Mouse (Mus musculus): ENCODE results near the gene Dst. TPM values are rescaled to one million over a fixed set of nuclear protein-coding genes. Genes with fewer than 3 reads are reported as not detected.

Gene Dst
- polyA plus RNA-seq, 1 experiment = 197 TPM

DNA sequence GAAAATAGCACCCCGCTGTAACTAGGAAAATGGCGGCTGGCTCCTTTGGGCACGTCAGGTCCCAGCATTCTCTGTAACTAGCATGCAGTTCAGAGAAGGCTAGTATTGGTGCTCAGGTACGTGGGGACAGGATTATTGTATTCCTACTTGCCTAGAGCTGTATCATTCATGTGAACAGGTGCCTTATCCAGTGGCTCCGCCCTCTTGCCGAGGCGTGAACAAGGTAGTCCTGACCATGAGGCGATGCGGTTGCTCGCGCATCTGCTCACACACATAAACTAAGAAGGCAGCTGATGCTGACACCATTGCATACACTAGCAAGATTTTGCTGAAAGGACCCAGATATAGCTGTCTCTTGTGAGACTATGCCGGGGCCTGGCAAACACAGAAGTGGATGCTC, 401.4 kb downstream of the Dst start:
- Histone ChIP-seq H3K27ac (ENCODE audit: insufficient read depth, low read depth, low read length) (no peak overlapping the region), H3K4me1 (ENCODE audit: control insufficient read depth, insufficient read depth, low read length) (no peaks in the 10 kb centered on the region), H3K4me3 (ENCODE audit: insufficient read depth, low read depth, low read length) (no peak overlapping the region)
- TF ChIP-seq CTCF (IDR thresholded peaks at IDR 0.05; ENCODE audit: insufficient read depth, low read depth, low read length) (no peak), POLR2A (IDR thresholded peaks at IDR 0.05; ENCODE audit: insufficient read depth, low read depth, low read length) (no peak)
- 98% methylated on average over 12 of the region's 12 CpGs for WGBS

GRCm38 (mm10) chr1:34310532-34311250, 402.7 kb downstream of the Dst start:
- 66% methylated on average over 8 of the region's 8 CpGs for WGBS
- Histone ChIP-seq H3K4me3 (ENCODE audit: insufficient read depth, low read depth, low read length) (no peak overlapping the region), H3K4me1 (ENCODE audit: control insufficient read depth, insufficient read depth, low read length) (no peaks in the 10 kb centered on the region), H3K27ac (ENCODE audit: insufficient read depth, low read depth, low read length) (no peak overlapping the region)
- TF ChIP-seq POLR2A (IDR thresholded peaks at IDR 0.05; ENCODE audit: insufficient read depth, low read depth, low read length) (no peak), CTCF (IDR thresholded peaks at IDR 0.05; ENCODE audit: insufficient read depth, low read depth, low read length) (no peak)

GRCm38 (mm10) chr1:34312806-34313205, 404.8 kb downstream of the Dst start:
- no peak overlapping the region for H3K27ac ChIP-seq (ENCODE audit: insufficient read depth, low read depth, low read length)
- no peak for TF ChIP-seq POLR2A (IDR thresholded peaks at IDR 0.05; ENCODE audit: insufficient read depth, low read depth, low read length)
- TF ChIP-seq CTCF (IDR thresholded peaks at IDR 0.05; ENCODE audit: insufficient read depth, low read depth, low read length) = no peak
- H3K4me1 ChIP-seq (ENCODE audit: control insufficient read depth, insufficient read depth, low read length) = no peaks in the 10 kb centered on the region
- no peak overlapping the region for H3K4me3 ChIP-seq (ENCODE audit: insufficient read depth, low read depth, low read length)
- WGBS = 90% methylated on average over 4 of the region's 4 CpGs

DNA sequence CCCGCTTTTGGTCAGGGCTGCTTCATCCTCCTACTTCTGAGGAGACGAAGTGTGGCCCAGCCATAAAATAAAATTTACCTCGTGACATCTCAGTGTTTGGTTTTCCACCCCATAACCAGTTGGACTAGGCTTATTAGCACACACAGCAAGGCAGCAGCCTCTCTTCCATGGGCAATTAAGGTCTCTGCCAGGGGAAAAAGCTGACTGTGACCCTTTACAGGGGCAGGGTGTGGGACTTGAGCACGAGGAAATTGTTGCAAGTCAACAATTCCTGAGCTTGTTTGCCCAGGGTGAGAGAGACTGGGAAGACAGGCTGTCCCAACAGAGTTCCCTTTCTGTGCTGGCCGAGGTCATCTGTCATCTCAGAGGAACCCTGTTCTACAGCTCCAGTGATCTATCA, 407.4 kb downstream of the Dst start:
- 81% methylated on average over 5 of the region's 5 CpGs for WGBS
- Histone ChIP-seq H3K27ac (ENCODE audit: insufficient read depth, low read depth, low read length) (no peak overlapping the region), H3K4me1 (ENCODE audit: control insufficient read depth, insufficient read depth, low read length) (no peaks in the 10 kb centered on the region), H3K4me3 (ENCODE audit: insufficient read depth, low read depth, low read length) (no peak overlapping the region)
- no peak for TF ChIP-seq CTCF (IDR thresholded peaks at IDR 0.05; ENCODE audit: insufficient read depth, low read depth, low read length)
- TF ChIP-seq POLR2A (IDR thresholded peaks at IDR 0.05; ENCODE audit: insufficient read depth, low read depth, low read length) = no peak

GRCm38 (mm10) chr1:34324255-34324654, 416.2 kb downstream of the Dst start:
- Histone ChIP-seq H3K4me1 (ENCODE audit: control insufficient read depth, insufficient read depth, low read length) (no peaks in the 10 kb centered on the region), H3K4me3 (ENCODE audit: insufficient read depth, low read depth, low read length) (no peak overlapping the region), H3K27ac (ENCODE audit: insufficient read depth, low read depth, low read length) (no peak overlapping the region)
- WGBS = 39% methylated on average over 7 of the region's 7 CpGs
- TF ChIP-seq CTCF (IDR thresholded peaks at IDR 0.05; ENCODE audit: insufficient read depth, low read depth, low read length) = no peak
- no peak for TF ChIP-seq POLR2A (IDR thresholded peaks at IDR 0.05; ENCODE audit: insufficient read depth, low read depth, low read length)

DNA sequence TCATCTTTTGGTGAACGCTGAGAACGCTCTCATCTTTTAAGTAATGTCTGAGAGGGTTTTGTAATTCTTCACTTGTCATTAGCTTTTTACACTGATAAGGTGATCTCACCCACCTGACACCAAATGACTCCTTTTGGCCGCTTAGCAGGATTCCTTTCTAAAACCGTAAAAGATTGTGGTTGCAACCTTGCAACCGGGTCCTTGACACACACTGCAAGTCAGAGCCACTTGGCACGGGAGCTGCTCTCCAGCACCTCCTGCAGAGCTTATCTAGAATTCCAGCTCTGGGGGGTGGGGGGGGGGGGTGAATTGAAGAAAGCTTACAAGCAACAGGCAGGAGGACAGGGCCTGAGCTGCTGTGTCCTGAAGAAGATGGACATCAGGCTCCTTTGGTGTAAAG, 420.6 kb downstream of the Dst start:
- WGBS = 87% methylated on average over 6 of the region's 6 CpGs
- no peak overlapping the region for H3K4me3 ChIP-seq (ENCODE audit: insufficient read depth, low read depth, low read length)
- no peaks in the 10 kb centered on the region for H3K4me1 ChIP-seq (ENCODE audit: control insufficient read depth, insufficient read depth, low read length)
- TF ChIP-seq POLR2A (IDR thresholded peaks at IDR 0.05; ENCODE audit: insufficient read depth, low read depth, low read length) (no peak), CTCF (IDR thresholded peaks at IDR 0.05; ENCODE audit: insufficient read depth, low read depth, low read length) (no peak)
- H3K27ac ChIP-seq (ENCODE audit: insufficient read depth, low read depth, low read length) = no peak overlapping the region

- TF ChIP-seq CTCF (IDR thresholded peaks at IDR 0.05; ENCODE audit: insufficient read depth, low read depth, low read length) (no peak), POLR2A (IDR thresholded peaks at IDR 0.05; ENCODE audit: insufficient read depth, low read depth, low read length) (no peak)
- H3K4me1 ChIP-seq (ENCODE audit: control insufficient read depth, insufficient read depth, low read length) = no peaks in the 10 kb centered on the region
- H3K27ac ChIP-seq (ENCODE audit: insufficient read depth, low read depth, low read length) = no peak overlapping the region
- no peak overlapping the region for H3K4me3 ChIP-seq (ENCODE audit: insufficient read depth, low read depth, low read length)
- WGBS = 45% methylated on average over 3 of the region's 3 CpGs
These were observed 423.7 kb downstream of the Dst start for GRCm38 (mm10) chr1:34331767-34332166.

Other genes starting within 250 kb of the Dst start
- gene Prim2, start 238.4 kb upstream of the Dst start, polyA plus RNA-seq (2012; ENCODE audit: insufficient read depth, insufficient read length, low replicate concordance, missing spikeins) = not detected in 2 replicates
- not detected in 2 replicates for gene Rab23, start 188.3 kb upstream of the Dst start, polyA plus RNA-seq (2012; ENCODE audit: insufficient read depth, insufficient read length, low replicate concordance, missing spikeins)
- gene Bag2, start 150.4 kb upstream of the Dst start, polyA plus RNA-seq (2012; ENCODE audit: insufficient read depth, insufficient read length, low replicate concordance, missing spikeins) = not detected in 2 replicates
- gene Zfp451, start 93.6 kb upstream of the Dst start, polyA plus RNA-seq (2012; ENCODE audit: insufficient read depth, insufficient read length, low replicate concordance, missing spikeins) = 64.0 TPM in 1 of 2 replicates, not detected in the other
- gene Bend6, start 409 bp upstream of the Dst start, polyA plus RNA-seq (2012; ENCODE audit: insufficient read depth, insufficient read length, low replicate concordance, missing spikeins) = not detected in 2 replicates